ENCODE assay signal across 8 mouse cellular contexts in genomic region chrX:93911087-93911840, GRCm38 (mm10). TPM values are rescaled to one million over a fixed set of nuclear protein-coding genes. Genes with fewer than 3 reads are reported as not detected.
A peak's percentile ranks its signal among the peaks of the same experiment; 100 is the strongest.
DNase-seq lines count a peak whose midpoint lies in the region; ATAC-seq lines count a peak whose summit lies in the region.

No protein-coding gene starts in this region.

- H3K9me3 ChIP-seq in embryonic facial prominence, embryonic 15.5 days (replicated peaks): no peaks in the 10 kb centered on the region
- no peaks in the 10 kb centered on the region for H3K9me3 ChIP-seq in heart, embryonic 11.5 days (replicated peaks; ENCODE audit: control insufficient read depth, low read length)
- no peaks in the 10 kb centered on the region for H3K9me3 ChIP-seq in liver, embryonic 12.5 days (replicated peaks)

- peak overlapping the region; percentile 44 for H3K4me2 ChIP-seq in embryonic facial prominence, embryonic 15.5 days (replicated peaks)
- peak overlapping the region; percentile 61 for H3K4me2 ChIP-seq in heart, embryonic 11.5 days
- peak overlapping the region; percentile 58 for H3K4me2 ChIP-seq in liver, embryonic 12.5 days

- H3K36me3 ChIP-seq in embryonic facial prominence, embryonic 15.5 days: no peaks in the 10 kb centered on the region
- H3K36me3 ChIP-seq in heart, embryonic 11.5 days (ENCODE audit: control insufficient read depth, insufficient read depth, low read length): no peaks in the 10 kb centered on the region
- H3K36me3 ChIP-seq in liver, embryonic 12.5 days: no peaks in the 10 kb centered on the region

- H3K27me3 ChIP-seq in embryonic facial prominence, embryonic 15.5 days: peaks cover 21% of the 10 kb centered on the region; the same call in 1 of the 2 replicates
- peaks cover 6% of the 10 kb centered on the region; the same call in 1 of the 2 replicates for H3K27me3 ChIP-seq in heart, embryonic 11.5 days (ENCODE audit: control insufficient read depth, insufficient read depth, low read length)
- H3K27me3 ChIP-seq in liver, embryonic 12.5 days (replicated peaks): 0 out of 2 replicates have a peak, but pooled peaks cover 3% of the 10 kb centered on the region

- no peak overlapping the region for H3K9ac ChIP-seq in embryonic facial prominence, embryonic 15.5 days
- H3K9ac ChIP-seq in heart, embryonic 11.5 days (ENCODE audit: low read depth, low read length): peak overlapping the region; percentile 59; the same call in 1 of the 2 replicates
- peak overlapping the region; percentile 12; the same call in 1 of the 2 replicates for H3K9ac ChIP-seq in liver, embryonic 12.5 days

- H3K4me3 ChIP-seq in embryonic facial prominence, embryonic 15.5 days (replicated peaks): peak overlapping the region; percentile 29
- H3K4me3 ChIP-seq in heart, embryonic 11.5 days (ENCODE audit: low read depth, low read length): peak overlapping the region; percentile 37
- no peak overlapping the region for H3K4me3 ChIP-seq in liver, embryonic 12.5 days

- H3K27ac ChIP-seq in embryonic facial prominence, embryonic 15.5 days (replicated peaks): no peak overlapping the region
- H3K27ac ChIP-seq in heart, embryonic 11.5 days (ENCODE audit: low read depth, low read length): no peak overlapping the region
- H3K27ac ChIP-seq in liver, embryonic 12.5 days: no peak overlapping the region

- DNase-seq in CD4-positive, CD25-positive, alpha-beta regulatory T cell, adult 2 months (ENCODE audit: low read depth, low spot score): peak; percentile 67
- peak; percentile 10 for DNase-seq in adrenal gland, postnatal 25 days
- DNase-seq in kidney, adult 9 months: peak; percentile 70
- peak; percentile 5 to 22 for DNase-seq in natural killer cell, adult 2 months (ENCODE audit: low spot score in 2 of 2)
- DNase-seq in testis, postnatal 14 days (ENCODE audit: low spot score): peak; percentile 27

- H3K4me1 ChIP-seq in embryonic facial prominence, embryonic 15.5 days: no peaks in the 10 kb centered on the region
- H3K4me1 ChIP-seq in heart, embryonic 11.5 days (ENCODE audit: control insufficient read depth, insufficient read depth, low read length): no peaks in the 10 kb centered on the region
- peaks cover 15% of the 10 kb centered on the region; the same call in 1 of the 2 replicates for H3K4me1 ChIP-seq in liver, embryonic 12.5 days

- 21% methylated on average over 21 of the region's 21 CpGs for WGBS in embryonic facial prominence, embryonic 15.5 days
- 24% methylated on average over 21 of the region's 21 CpGs for WGBS in heart, embryonic 11.5 days (ENCODE audit: insufficient replicate concordance)
- WGBS in liver, embryonic 12.5 days (ENCODE audit: insufficient replicate concordance): 16% methylated on average over 21 of the region's 21 CpGs

- no peak for ATAC-seq in embryonic facial prominence, embryonic 15.5 days (ENCODE audit: insufficient number of reproducible peaks, low FRiP score, low TSS enrichment, low read depth)
- no peak for ATAC-seq in heart, embryonic 11.5 days (replicated peaks; ENCODE audit: insufficient number of reproducible peaks, low FRiP score, low TSS enrichment)
- ATAC-seq in liver, embryonic 12.5 days: peak; percentile 68

RNA-seq across cellular contexts. Expression of gene AU015836, which starts 57.2 kb away (rescaled TPM):
- not detected in 2 replicates for total RNA-seq in adrenal gland, postnatal 25 days (2021)
- not detected in 2 replicates for polyA plus RNA-seq in embryonic facial prominence, embryonic 15.5 days (2015; fragmentation: Nextera tagmentation; extraction: Ambion mirVana)
- 0.08 TPM in 1 of 2 replicates, not detected in the other for polyA plus RNA-seq in heart, embryonic 11.5 days (2014; fragmentation: Nextera tagmentation; extraction: Ambion mirVana)
- polyA plus RNA-seq in liver, embryonic 12.5 days (2016; fragmentation: Nextera tagmentation; extraction: Ambion mirVana): 0.17 and 0.37 TPM in 2 replicates

Comparison
In these comparisons a context has a peak if more than half of its experiments do, and no peak if none do; other contexts are left out.
1. DNase-seq: peak in every context shown above with its lines; median percentile 70 in kidney, adult 9 months; 67 in CD4-positive, CD25-positive, alpha-beta regulatory T cell, adult 2 months; 27 in testis, postnatal 14 days; 14 in natural killer cell, adult 2 months; 10 in adrenal gland, postnatal 25 days.